Mouse (Mus musculus) frontal cortex, adult (tissue): ENCODE results near the gene Ttll1.
"Not testable (repeated sequence)": the region's sequence is repeated elsewhere in the genome, so short reads cannot be mapped to it uniquely, and the experiment has no call there.

ENCODE experiments used
- ATAC-seq: cut with Nextera tagmentation; 2 replicates; pipeline ENCODE4 v1.9.2; 2017; ENCODE audit warnings: mild to moderate bottlenecking, moderate library complexity, mixed read lengths; ENCODE audit not compliant: low TSS enrichment

The Ttll1 gene

GRCm38 (mm10) chr15:83523638-83524332 lies 13.1 kb upstream of the Ttll1 start:
- ATAC-seq: no peak

- no peak for ATAC-seq
Measured at GRCm38 (mm10) chr15:83523196-83523595, 12.5 kb upstream of the Ttll1 start.

GRCm38 (mm10) chr15:83520861-83521382 lies 10.2 kb upstream of the Ttll1 start:
- ATAC-seq: no peak

- peak; percentile 82; the same call in 1 of the 2 replicates for ATAC-seq
Measured at GRCm38 (mm10) chr15:83518215-83519048, 7.7 kb upstream of the Ttll1 start.

GRCm38 (mm10) chr15:83515018-83515417 lies 4.3 kb upstream of the Ttll1 start:
- no peak for ATAC-seq

- no peak for ATAC-seq
Measured at GRCm38 (mm10) chr15:83512489-83513281, 2.0 kb upstream of the Ttll1 start.

GRCm38 (mm10) chr15:83509950-83510804 lies 516 bp downstream of the Ttll1 start:
- ATAC-seq: peak; percentile 53

GRCm38 (mm10) chr15:83501483-83501882 lies 9.2 kb downstream of the Ttll1 start:
- not testable (repeated sequence) for ATAC-seq

GRCm38 (mm10) chr15:83500352-83500751 lies 10.3 kb downstream of the Ttll1 start:
- ATAC-seq: no peak

GRCm38 (mm10) chr15:83499211-83499755 lies 11.4 kb downstream of the Ttll1 start:
- no peak for ATAC-seq

- ATAC-seq: no peak
Measured at GRCm38 (mm10) chr15:83497299-83497698, 13.4 kb downstream of the Ttll1 start.

GRCm38 (mm10) chr15:83495787-83496367 lies 14.8 kb downstream of the Ttll1 start:
- ATAC-seq: no peak

- no peak for ATAC-seq
Measured at GRCm38 (mm10) chr15:83495195-83495594, 15.5 kb downstream of the Ttll1 start.

- no peak for ATAC-seq
Measured at GRCm38 (mm10) chr15:83494572-83494920, 16.1 kb downstream of the Ttll1 start.

GRCm38 (mm10) chr15:83493856-83494571 lies 16.7 kb downstream of the Ttll1 start:
- no peak for ATAC-seq

GRCm38 (mm10) chr15:83491891-83492290 lies 18.8 kb downstream of the Ttll1 start:
- no peak for ATAC-seq

GRCm38 (mm10) chr15:83489471-83489870 lies 21.2 kb downstream of the Ttll1 start:
- no peak for ATAC-seq

- peak; percentile 79 for ATAC-seq
Measured at GRCm38 (mm10) chr15:83487477-83488115, 23.1 kb downstream of the Ttll1 start.

GRCm38 (mm10) chr15:83484311-83484710 lies 26.4 kb downstream of the Ttll1 start:
- ATAC-seq: no peak
